Mouse (Mus musculus) lung, embryonic 16.5 days (tissue): ENCODE measurements at regions not wholly inside any gene's neighbourhood (a gene's known extent, or its start where the extent isn't known, plus 50 kb on each side); places are given as distances from the start of the nearest gene placed in this dataset.

Experiments used
- ATAC-seq: fragments of 200-750 bp; cut with Nextera tagmentation; 2 replicates; pipeline ENCODE4 v1.8.0; 2017; ENCODE audit warnings: low read depth, mild to moderate bottlenecking, moderate library complexity
- H3K27ac ChIP-seq: fragments of 300-500 bp; sonication (generic); 2 replicates; pipeline ENCODE4 v1.5.1; 2014; ENCODE audit warnings: mild to moderate bottlenecking, control low read depth, low read length
- H3K27me3 ChIP-seq: fragments of 300-500 bp; sonication (generic); 2 replicates; pipeline ENCODE4 v1.6.1; 2014; ENCODE audit warnings: low read depth, low read length, mixed read lengths; ENCODE audit not compliant: control insufficient read depth, insufficient read depth
- H3K36me3 ChIP-seq: fragments of 300-500 bp; sonication (generic); 2 replicates; pipeline ENCODE4 v1.6.1; 2014; ENCODE audit warnings: low read length; ENCODE audit not compliant: control insufficient read depth, insufficient read depth
- H3K4me1 ChIP-seq: fragments of 300-500 bp; sonication (generic); replicated peaks from 2 replicates; pipeline ENCODE4 v1.6.1; 2014; ENCODE audit warnings: low read length, mixed read lengths; ENCODE audit not compliant: control insufficient read depth, insufficient read depth
- H3K4me2 ChIP-seq: fragments of 300-500 bp; sonication (generic); 2 replicates; pipeline ENCODE4 v1.6.1; 2014; ENCODE audit warnings: low read depth, low read length, control low read depth
- H3K4me3 ChIP-seq: fragments of 300-500 bp; sonication (generic); 2 replicates; pipeline ENCODE4 v1.5.1; 2014; ENCODE audit warnings: mild to moderate bottlenecking, low read length, control low read depth
- H3K9ac ChIP-seq: fragments of 300-500 bp; sonication (generic); 2 replicates; pipeline ENCODE4 v1.6.1; 2014; ENCODE audit warnings: low read length, control low read depth
- H3K9me3 ChIP-seq: fragments of 300-500 bp; sonication (generic); 2 replicates; pipeline ENCODE4 v1.6.1; 2016; ENCODE audit warnings: low read length; ENCODE audit not compliant: control insufficient read depth
- WGBS: fragments of 180-500 bp; shearing (Covaris S2); extraction: QIAGEN DNeasy Blood & Tissue Kit; methylation state at CpG from one replicate; pipeline ENCODE4 v1.1.7; 2014; 5-methylcytosine and 5-hydroxymethylcytosine counted together

- Histone ChIP-seq H3K4me1 (no peaks in the 10 kb centered on the region; the same call in 1 of the 2 replicates), H3K9me3 (no peaks in the 10 kb centered on the region), H3K9ac (no peak overlapping the region), H3K36me3 (no peaks in the 10 kb centered on the region), H3K4me3 (no peak overlapping the region), H3K4me2 (no peak overlapping the region), H3K27me3 (no peaks in the 10 kb centered on the region), H3K27ac (no peak overlapping the region)
- no peak for ATAC-seq
- 82% methylated on average over 7 of the region's 7 CpGs for WGBS
Measured at GRCm38 (mm10) chr14:54169254-54169653, 84.7 kb downstream of the Dad1 start.

GRCm38 (mm10) chr14:54168414-54168931 lies 85.4 kb downstream of the Dad1 start:
- ATAC-seq = no peak

GRCm38 (mm10) chr14:54166057-54166456 lies 87.8 kb downstream of the Dad1 start:
- Histone ChIP-seq H3K9ac (no peak overlapping the region), H3K4me1 (no peaks in the 10 kb centered on the region), H3K27ac (no peak overlapping the region), H3K27me3 (no peaks in the 10 kb centered on the region), H3K4me2 (no peak overlapping the region), H3K36me3 (no peaks in the 10 kb centered on the region), H3K9me3 (no peaks in the 10 kb centered on the region), H3K4me3 (no peak overlapping the region)
- 40% methylated on average over 3 of the region's 3 CpGs for WGBS
- peak; percentile 45; the same call in 1 of the 2 replicates for ATAC-seq

More at GRCm38 (mm10) chr14:54168414-54168931, 85.4 kb downstream of the Dad1 start:
- Histone ChIP-seq H3K4me2 (no peak overlapping the region), H3K9me3 (no peaks in the 10 kb centered on the region), H3K9ac (no peak overlapping the region), H3K27ac (no peak overlapping the region), H3K4me3 (no peak overlapping the region), H3K36me3 (no peaks in the 10 kb centered on the region), H3K4me1 (no peaks in the 10 kb centered on the region; the same call in 1 of the 2 replicates), H3K27me3 (no peaks in the 10 kb centered on the region)
- WGBS = 61% methylated on average over 4 of the region's 4 CpGs

- Histone ChIP-seq H3K36me3 (no peaks in the 10 kb centered on the region), H3K4me2 (no peak overlapping the region), H3K4me1 (no peaks in the 10 kb centered on the region), H3K27ac (no peak overlapping the region), H3K4me3 (no peak overlapping the region), H3K9ac (no peak overlapping the region), H3K9me3 (no peaks in the 10 kb centered on the region), H3K27me3 (no peaks in the 10 kb centered on the region)
- no peak for ATAC-seq
- 82% methylated on average over 9 of the region's 9 CpGs for WGBS
Measured at GRCm38 (mm10) chr14:54164874-54165273, 89.0 kb downstream of the Dad1 start.

- ATAC-seq = no peak
- Histone ChIP-seq H3K27me3 (no peaks in the 10 kb centered on the region), H3K4me1 (no peaks in the 10 kb centered on the region), H3K4me2 (no peak overlapping the region), H3K27ac (no peak overlapping the region), H3K36me3 (no peaks in the 10 kb centered on the region), H3K9me3 (no peaks in the 10 kb centered on the region), H3K9ac (no peak overlapping the region), H3K4me3 (no peak overlapping the region)
- WGBS = 61% methylated on average over 8 of the region's 8 CpGs
Measured at GRCm38 (mm10) chr14:54161916-54162315, 92.0 kb downstream of the Dad1 start.

GRCm38 (mm10) chr14:54161206-54161605 lies 92.7 kb downstream of the Dad1 start:
- ATAC-seq = no peak
- Histone ChIP-seq H3K36me3 (no peaks in the 10 kb centered on the region), H3K4me1 (no peaks in the 10 kb centered on the region), H3K9ac (no peak overlapping the region), H3K27ac (no peak overlapping the region), H3K4me3 (no peak overlapping the region), H3K27me3 (no peaks in the 10 kb centered on the region), H3K9me3 (no peaks in the 10 kb centered on the region), H3K4me2 (no peak overlapping the region)
- WGBS = 66% methylated on average over 7 of the region's 7 CpGs

- Histone ChIP-seq H3K4me1 (no peaks in the 10 kb centered on the region), H3K27me3 (no peaks in the 10 kb centered on the region), H3K36me3 (no peaks in the 10 kb centered on the region), H3K9me3 (no peaks in the 10 kb centered on the region), H3K4me3 (no peak overlapping the region), H3K27ac (no peak overlapping the region), H3K4me2 (no peak overlapping the region), H3K9ac (no peak overlapping the region)
- no peak for ATAC-seq
- 92% methylated on average over 7 of the region's 7 CpGs for WGBS
Measured at GRCm38 (mm10) chr14:54159816-54160215, 94.1 kb downstream of the Dad1 start.

- 66% methylated on average over 9 of the region's 9 CpGs for WGBS
- no peak overlapping the region for H3K9ac ChIP-seq
- H3K27ac ChIP-seq = no peak overlapping the region
- no peaks in the 10 kb centered on the region for H3K36me3 ChIP-seq
- H3K9me3 ChIP-seq = no peaks in the 10 kb centered on the region
- no peak overlapping the region for H3K4me3 ChIP-seq
- no peaks in the 10 kb centered on the region for H3K27me3 ChIP-seq
- ATAC-seq = no peak
- H3K4me2 ChIP-seq = no peak overlapping the region
- no peaks in the 10 kb centered on the region for H3K4me1 ChIP-seq
Measured at GRCm38 (mm10) chr14:54158214-54158965, 95.5 kb downstream of the Dad1 start.

GRCm38 (mm10) chr14:54156536-54156935 lies 97.4 kb downstream of the Dad1 start:
- H3K4me1 ChIP-seq = 0 out of 2 replicates have a peak, but pooled peaks cover 3% of the 10 kb centered on the region
- no peaks in the 10 kb centered on the region for H3K36me3 ChIP-seq
- 80% methylated on average over 6 of the region's 6 CpGs for WGBS
- no peak overlapping the region for H3K9ac ChIP-seq
- no peak overlapping the region for H3K4me2 ChIP-seq
- ATAC-seq = no peak
- no peaks in the 10 kb centered on the region for H3K27me3 ChIP-seq
- no peak overlapping the region for H3K27ac ChIP-seq
- no peak overlapping the region for H3K4me3 ChIP-seq
- no peaks in the 10 kb centered on the region for H3K9me3 ChIP-seq
